Mouse (Mus musculus): ENCODE data around the gene Plekhh1.

DNA sequence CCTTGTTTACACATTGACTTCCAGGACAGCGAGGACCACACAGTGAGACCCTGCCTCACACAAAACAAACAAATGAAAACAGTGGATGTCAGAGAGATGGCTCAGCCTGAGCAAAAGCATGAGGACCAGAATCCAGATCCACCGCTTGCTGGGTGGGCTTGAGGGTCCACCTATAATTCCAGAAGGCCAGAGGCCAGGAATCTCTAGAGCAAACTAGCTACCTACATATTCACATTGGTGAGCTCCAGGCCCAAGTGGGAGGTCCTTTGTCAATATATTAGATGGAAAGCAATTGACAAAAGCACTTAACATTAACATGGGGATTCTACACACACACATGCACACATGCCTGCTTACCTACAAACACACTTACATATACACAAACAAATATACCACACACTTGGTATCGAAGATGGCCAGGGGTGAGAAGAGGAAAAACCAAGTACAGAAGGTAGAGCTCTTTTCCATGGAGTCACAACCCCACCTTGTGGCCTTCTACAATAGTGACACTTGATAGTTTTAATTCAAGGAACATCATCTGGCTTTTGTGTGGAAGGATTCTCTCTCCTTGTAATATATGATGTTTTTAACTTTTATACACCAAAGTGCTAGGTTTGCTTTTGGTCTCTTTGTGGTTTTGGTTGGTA is 68.3 kb downstream of the Plekhh1 start:
- TF ChIP-seq POLR2A (IDR thresholded peaks at IDR 0.05; ENCODE audit: borderline replicate concordance, insufficient read depth, low read length) (no peak), CTCF (IDR thresholded peaks at IDR 0.05; ENCODE audit: borderline replicate concordance, insufficient read depth, low read depth, low read length) (peak; percentile 63; the same call in 1 of the 2 replicates)

Data from cerebellum, adult 2 months (tissue).